Mouse (Mus musculus) thymus, adult 2 months (tissue): ENCODE results near the gene Pcyt1a.

Source experiments
- CTCF ChIP-seq: fragments of 200-500 bp; IDR thresholded peaks from 2 replicates; pipeline ENCODE4 v1.5.1; 2012; ENCODE audit warnings: mild to moderate bottlenecking, control low read depth, low read length, moderate library complexity, borderline replicate concordance; ENCODE audit not compliant: control insufficient read depth, poor library complexity, insufficient read depth; ENCODE audit errors: extremely low read depth
- POLR2A ChIP-seq: fragments of 200-500 bp; IDR thresholded peaks from 2 replicates; pipeline ENCODE4 v1.6.1; 2012; ENCODE audit warnings: mild to moderate bottlenecking, low read length, control low read depth, moderate library complexity; ENCODE audit not compliant: control insufficient read depth, poor library complexity, insufficient read depth; ENCODE audit errors: extremely low read depth

DNA sequence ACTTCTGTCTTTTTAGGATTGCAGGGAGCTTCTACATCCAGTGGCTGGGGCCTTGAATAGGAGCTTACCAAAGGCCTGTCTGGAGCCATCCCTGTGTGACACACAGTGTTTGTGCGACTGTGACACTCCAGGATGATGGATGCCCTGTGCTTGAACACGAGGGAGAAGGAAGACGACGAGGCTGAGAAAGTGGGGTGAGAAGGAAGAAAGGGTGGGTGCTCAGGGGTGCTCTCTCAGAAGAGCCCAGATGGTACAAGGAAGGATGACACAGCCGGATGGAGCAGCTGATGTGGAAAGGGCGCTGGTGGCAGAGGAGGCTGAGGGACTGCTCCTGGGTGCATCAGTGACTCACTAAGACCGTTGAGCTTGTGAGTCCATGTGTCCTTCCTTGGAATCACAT is 30.5 kb upstream of the Pcyt1a start, which contains the start of gene Tm4sf19:
- TF ChIP-seq POLR2A: no peak
- no peak for TF ChIP-seq CTCF
